Mouse (Mus musculus) frontal cortex, adult (tissue): Measurements from ENCODE around the gene Rell1.
A peak's percentile ranks its signal among the peaks of the same experiment; 100 is the strongest.
"Not testable (repeated sequence)": the region's sequence is repeated elsewhere in the genome, so short reads cannot be mapped to it uniquely, and the experiment has no call there.

Experiments used
- ATAC-seq: cut with Nextera tagmentation; 2 replicates; pipeline ENCODE4 v1.9.2; 2017; ENCODE audit warnings: mild to moderate bottlenecking, moderate library complexity, mixed read lengths; ENCODE audit not compliant: low TSS enrichment

Gene Rell1

DNA sequence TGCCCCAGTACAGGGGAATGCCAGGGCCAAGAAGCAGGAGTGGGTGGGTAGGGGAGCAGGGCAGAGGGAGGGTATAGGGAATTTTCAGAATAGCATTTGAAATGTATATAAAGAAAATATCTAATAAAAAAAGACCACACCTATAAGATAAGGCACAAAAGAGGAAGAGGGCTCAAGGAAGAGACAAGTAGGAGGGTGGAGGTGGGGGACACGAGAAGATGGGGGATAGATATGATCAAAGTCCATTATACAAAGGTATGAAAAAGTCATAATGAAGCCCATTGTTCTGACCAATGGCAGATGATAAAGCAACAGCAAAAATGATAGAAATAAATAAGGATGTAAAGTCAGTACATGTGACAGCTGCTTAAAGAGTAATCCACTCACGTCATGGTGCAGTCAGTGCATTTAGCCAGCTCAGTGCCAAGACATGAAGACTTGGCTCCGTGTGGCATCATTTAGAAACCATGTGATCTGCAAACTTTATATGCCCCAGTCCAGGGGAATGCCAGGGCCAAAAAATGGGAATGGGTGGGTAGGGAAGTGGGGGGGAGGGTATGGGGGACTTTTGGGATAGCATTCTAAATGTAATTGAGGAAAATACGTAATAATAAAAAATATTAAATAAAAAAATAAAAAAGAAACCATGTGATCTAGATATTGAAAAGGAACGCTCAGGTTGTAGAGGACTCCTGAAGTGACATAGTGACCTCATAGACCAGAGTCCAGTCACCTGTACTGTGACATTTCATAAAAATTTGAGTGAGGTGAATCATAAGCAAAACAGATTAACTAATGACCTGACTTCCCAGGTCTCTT lies 71.5 kb downstream of the Rell1 start:
- ATAC-seq = not testable (repeated sequence)

DNA sequence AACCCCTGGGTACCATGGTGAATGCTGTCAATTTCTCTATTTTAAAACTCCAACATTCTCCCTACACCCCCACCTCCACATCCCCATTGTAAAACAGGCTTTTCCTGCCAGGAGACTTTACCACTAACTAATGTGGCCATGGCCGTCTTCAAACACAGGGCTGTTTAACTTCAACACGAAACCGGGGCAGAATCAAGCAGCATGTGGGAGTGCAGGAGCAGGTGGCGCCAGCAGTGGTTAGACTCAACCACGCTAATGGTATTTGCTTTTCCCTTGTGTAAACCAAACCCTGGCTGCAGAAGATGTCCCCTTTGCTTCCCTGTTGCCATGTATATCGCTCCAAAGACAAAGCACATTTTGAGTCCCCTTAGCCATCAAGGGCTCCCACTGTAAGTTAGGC lies 76.8 kb downstream of the Rell1 start:
- peak; percentile 62; the same call in 1 of the 2 replicates for ATAC-seq

DNA sequence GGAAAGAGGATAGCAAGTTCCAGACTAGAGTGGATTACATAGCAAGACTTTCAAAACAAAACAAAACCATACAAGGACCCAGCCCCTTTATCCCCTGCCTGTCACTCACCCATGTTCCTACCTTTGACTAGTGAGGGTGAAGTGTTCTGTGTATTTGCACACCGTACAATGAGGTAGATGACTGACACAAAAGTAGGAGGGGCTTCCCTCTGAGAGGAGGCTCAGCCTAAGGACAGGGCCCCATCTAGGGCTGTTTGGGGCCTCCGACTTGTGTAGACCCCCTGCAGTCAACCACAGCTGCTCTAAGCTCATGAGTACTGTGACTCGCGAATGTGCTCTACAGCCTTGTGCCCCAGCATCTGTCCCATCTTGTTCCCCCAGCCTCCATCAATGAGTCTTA lies 77.5 kb downstream of the Rell1 start:
- ATAC-seq = no peak

GRCm38 (mm10) chr5:63887111-63887510 lies 81.6 kb downstream of the Rell1 start:
- ATAC-seq = no peak

- ATAC-seq = peak; percentile 87
Observed at GRCm38 (mm10) chr5:63886709-63887108, 82.0 kb downstream of the Rell1 start.

- ATAC-seq = 0 out of 2 replicates have a peak, but pooled peaks have one; percentile 20
Observed at GRCm38 (mm10) chr5:63886292-63886691, 82.4 kb downstream of the Rell1 start.

DNA sequence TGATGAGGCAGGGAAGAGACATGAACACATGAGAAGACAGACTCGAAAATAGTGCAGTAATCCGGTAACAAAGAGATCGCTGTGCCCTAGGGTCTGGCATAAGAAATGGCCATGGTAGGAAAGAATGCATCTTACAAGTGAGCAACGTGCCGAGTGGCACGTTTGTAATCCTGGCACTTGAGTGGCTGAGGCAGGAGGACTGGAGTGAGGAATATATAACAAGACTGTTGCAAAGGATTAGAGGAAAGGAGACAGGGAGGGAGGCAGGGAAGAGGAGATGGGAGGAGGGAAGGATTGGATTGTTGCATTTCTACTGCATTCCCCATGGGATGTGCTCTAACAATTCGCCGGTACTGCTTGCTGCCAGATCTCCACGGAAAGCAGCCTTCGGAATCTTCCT lies 89.7 kb downstream of the Rell1 start:
- ATAC-seq = no peak

- ATAC-seq = no peak
Observed at GRCm38 (mm10) chr5:63876081-63876480, 92.6 kb downstream of the Rell1 start.

GRCm38 (mm10) chr5:63874880-63875279 lies 93.8 kb downstream of the Rell1 start:
- no peak for ATAC-seq

DNA sequence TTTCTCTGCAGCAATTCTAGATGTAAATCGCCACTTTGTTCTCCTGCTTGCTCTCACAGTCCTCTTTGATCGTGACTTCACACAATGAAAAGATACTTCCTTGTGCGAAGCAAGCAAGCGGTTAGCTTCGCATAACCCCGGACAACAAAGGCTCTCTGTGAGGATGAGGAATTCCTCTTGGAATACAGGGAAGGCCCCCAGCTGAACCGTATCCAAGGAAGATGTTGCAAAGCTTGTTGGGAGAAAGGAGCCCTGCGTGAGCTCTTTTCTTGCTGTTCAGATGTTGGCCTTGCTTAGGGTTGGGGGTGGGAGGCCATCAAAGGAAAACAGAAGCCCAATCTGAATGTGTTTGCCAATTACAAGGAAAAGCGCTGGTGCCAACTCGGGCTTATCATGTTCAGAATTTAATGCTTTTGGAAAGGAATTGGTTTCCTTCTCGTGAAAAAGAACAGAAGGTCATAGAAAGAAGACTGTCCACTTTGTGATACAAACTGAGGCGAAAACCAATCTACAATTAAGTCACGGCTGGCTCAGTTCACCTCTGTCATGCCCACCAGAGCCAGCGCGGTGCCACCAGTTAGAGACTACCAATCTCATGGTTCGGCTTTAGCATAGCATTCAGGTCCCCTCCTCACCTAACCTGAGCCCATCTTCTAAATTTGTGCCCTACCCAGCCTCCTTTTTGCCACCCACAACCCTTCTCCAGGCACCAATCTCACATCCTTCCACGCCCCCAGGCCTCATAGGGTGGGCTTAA lies 96.3 kb downstream of the Rell1 start:
- peak; percentile 78 for ATAC-seq

DNA sequence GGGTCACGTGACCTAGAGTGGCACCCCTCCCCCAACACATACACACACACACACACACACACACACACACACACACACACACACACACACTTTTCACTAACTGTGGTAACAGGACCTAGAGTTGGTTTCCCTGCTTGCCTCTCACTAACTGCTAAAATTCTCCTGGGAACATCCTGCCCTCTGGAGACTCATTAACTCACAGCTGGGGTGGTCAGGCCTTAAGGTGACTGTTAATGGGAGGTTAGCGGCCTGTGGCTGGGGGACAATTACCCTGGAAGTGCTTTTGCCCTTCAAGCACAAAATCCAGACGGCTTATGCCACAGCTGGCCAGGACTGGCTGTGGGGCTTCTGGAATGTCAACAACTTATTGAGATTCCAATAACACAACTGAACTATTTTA lies 101.3 kb downstream of the Rell1 start:
- no peak for ATAC-seq

GRCm38 (mm10) chr5:63858901-63859300 lies 109.8 kb downstream of the Rell1 start:
- no peak for ATAC-seq
